Mouse (Mus musculus) urinary bladder, postnatal 10 days (tissue): ENCODE results near the gene Gnpat.

Experiments
- DNase-seq: peaks from one replicate; pipeline ENCODE4 v3.0.0; 2022; ENCODE audit warnings: low spot score

The Gnpat gene

GRCm38 (mm10) chr8:124898251-124898905 lies 35.5 kb downstream of the Gnpat start:
- no peak for DNase-seq

GRCm38 (mm10) chr8:124903198-124903597 lies 40.4 kb downstream of the Gnpat start:
- DNase-seq: no peak

- no peak for DNase-seq
Measured at GRCm38 (mm10) chr8:124905482-124905881, 42.6 kb downstream of the Gnpat start.

- DNase-seq: no peak
Measured at GRCm38 (mm10) chr8:124909936-124910335, 47.1 kb downstream of the Gnpat start.

GRCm38 (mm10) chr8:124910349-124910748 lies 47.5 kb downstream of the Gnpat start:
- DNase-seq: no peak

GRCm38 (mm10) chr8:124911938-124912872 lies 49.4 kb downstream of the Gnpat start:
- DNase-seq: no peak

GRCm38 (mm10) chr8:124914061-124914460 lies 51.2 kb downstream of the Gnpat start:
- DNase-seq: no peak

- DNase-seq: no peak
Measured at GRCm38 (mm10) chr8:124917741-124918484, 55.1 kb downstream of the Gnpat start.

DNA sequence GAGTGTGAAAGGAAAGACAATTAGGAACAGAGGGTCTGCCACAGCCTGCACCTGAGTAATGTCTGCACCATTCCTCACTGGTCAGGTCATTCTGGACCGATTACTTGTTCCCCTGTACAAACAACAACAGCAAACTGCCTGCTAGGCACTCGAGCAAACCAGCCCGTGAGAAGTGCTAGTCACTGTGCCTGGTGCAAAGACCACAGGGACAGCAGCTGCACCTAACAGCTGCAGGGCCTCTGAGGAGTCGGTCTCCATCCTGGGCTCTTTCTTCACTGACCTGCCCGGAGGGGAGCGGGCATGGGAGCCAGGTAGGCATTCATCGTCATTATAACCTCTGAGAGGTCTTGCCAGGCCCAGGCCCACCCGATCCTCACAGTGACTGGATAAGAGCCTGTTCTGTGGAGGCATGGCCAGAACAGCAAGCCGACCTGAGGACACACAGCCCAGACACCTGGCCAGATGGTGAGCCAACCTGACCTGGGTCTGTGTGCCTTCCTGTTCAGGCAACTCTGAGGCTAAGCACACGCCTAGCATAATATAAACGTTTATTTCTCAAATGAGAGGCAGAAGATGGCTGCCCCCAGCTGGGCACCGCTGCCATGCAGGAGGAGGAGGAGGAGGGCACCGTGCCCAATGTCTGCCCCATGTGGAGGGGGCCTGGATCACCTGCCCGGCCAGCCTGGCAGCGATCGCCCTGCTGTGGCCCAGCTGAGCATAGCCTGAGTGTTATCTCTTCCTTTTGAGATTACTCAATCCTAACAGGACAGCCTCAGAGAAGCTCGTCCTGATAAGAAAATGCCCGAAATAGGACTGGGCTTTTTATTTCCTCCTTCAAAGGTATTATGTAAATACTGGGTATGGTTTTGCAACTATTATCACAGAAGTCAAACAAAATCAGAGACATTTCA lies 58.8 kb downstream of the Gnpat start:
- DNase-seq: no peak

GRCm38 (mm10) chr8:124922490-124923089 lies 59.8 kb downstream of the Gnpat start:
- DNase-seq: no peak

- DNase-seq: no peak
Measured at GRCm38 (mm10) chr8:124923971-124924652, 61.3 kb downstream of the Gnpat start.

DNA sequence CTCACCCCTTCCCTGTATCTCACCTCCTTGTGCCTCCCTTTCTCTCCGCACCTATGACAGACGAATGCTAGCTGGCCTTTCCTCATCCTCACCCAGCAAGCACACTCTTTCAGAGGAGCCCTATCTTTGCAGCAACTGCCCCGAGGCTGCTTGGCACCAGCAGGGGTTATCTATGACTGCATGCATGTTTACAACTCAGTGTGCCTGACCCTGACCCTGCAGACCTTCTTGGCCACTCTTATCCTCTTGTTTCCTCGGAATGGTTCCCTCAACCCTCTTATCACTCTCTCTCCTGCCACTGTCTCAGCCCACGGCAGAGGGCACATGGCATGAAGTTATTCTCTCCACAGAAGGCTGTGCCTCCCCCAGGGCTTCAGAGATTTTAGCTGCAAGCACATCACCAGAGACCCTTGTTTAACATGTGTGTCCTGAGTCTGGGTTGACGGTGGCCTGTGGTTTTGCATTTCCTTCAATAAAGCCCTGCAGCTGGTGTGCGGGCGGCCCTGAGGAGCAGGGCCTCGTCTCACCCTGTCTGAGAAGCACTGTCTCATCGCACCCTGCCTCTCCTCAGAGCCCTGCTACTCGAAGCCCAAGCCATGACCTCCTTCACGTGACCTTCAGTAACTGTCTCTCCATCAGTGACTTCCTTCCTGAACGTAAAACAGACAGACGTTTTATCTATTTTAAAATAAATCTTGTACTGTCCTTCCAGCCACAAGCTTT lies 62.9 kb downstream of the Gnpat start:
- DNase-seq: no peak

DNA sequence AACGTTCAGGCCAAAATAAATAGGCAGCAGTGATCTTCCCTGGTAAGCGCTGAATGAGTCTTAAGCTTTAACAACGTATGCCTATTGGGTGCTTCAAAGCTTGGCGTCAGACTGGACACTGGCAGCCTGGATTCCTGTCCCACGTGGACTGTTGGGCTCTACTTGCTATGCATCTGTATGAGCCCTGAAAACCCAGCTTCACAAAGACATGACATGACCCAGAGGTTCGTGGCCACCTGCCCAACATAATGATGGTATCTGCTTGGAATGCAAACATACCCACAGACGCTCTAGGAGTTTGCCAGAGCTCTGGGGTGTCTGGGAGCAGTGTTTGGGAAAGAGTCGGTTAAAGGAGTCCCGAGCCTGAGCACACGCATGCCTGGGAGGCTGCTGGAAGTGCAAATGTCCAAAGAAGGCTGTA lies 63.5 kb downstream of the Gnpat start:
- no peak for DNase-seq

DNA sequence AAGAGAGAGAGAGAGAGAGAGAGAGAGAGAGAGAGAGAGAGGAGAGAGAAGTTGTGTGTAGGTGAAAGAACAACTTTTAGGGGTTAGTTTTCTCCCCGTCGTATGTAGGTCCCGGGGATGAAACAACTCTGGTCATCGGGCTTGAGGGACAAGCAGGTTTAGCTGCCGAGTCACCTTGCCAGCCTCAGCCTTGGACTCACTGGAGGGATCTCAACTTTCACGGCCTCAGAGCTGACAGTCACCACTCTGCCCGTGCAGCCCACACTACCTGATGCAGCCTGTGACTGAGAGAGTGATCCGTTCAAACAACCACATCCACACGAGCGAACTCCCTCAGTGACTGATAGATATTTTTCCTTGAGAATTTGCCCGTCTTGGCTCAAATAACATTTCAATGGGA lies 66.2 kb downstream of the Gnpat start:
- DNase-seq: no peak

DNA sequence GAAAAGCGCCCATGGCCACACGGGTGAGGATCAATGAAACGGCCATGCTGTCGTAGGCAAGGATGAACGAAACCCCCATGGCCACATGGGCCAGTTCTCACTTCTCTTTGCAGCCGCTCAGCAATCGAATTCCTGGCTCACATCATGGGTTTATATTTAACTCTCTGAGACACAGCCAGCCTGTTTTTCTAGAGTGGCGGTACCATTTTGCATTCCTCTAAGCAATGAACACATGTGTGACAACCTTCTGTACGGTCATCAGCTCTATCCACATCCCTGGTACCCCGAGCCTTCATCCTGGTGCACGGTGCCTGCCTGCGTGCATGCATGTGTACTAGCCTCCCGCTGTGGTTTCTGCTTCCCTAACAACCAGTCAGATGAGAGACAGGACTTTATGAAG lies 67.3 kb downstream of the Gnpat start:
- no peak for DNase-seq

- no peak for DNase-seq
Measured at GRCm38 (mm10) chr8:124930649-124931048, 67.8 kb downstream of the Gnpat start.

DNA sequence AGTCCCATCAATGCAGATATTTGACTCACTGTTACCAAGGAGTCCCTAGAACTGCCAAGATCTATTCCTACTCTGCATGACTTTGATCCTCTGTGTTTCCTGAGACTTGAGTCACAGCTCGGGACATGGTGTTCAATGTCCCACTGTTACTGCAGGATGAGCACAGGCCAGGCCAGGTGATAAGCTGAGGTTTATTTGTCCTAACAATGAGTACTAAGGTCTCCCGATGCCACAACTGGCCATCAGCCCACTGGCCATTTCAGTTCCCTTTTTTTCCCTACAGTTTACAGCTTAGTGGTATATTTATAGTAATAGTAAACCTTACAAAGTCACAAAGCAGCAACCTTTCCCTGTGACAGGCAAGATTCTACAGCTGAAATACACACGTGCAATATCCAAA lies 69.6 kb downstream of the Gnpat start:
- no peak for DNase-seq

GRCm38 (mm10) chr8:124935116-124935515 lies 72.3 kb downstream of the Gnpat start:
- no peak for DNase-seq

DNA sequence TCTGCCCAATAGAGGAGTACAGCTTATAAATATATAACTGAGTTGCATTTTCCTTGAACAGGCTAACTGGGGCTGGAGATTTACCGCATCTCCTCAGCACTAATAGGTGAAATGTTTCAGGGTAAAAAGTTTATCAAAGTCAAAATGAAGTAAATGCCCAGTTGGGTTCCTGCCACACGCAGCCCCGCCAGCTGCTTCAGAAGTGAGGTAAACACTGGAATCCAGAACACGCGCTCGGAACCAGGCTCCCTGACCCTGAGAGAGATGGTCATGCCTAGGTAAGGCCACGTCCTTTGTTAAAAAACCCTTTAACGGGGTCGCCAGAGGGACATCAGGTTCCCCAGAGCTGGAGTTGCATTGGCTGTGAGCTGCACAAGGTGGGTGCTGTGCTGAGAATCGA lies 73.9 kb downstream of the Gnpat start:
- no peak for DNase-seq

DNA sequence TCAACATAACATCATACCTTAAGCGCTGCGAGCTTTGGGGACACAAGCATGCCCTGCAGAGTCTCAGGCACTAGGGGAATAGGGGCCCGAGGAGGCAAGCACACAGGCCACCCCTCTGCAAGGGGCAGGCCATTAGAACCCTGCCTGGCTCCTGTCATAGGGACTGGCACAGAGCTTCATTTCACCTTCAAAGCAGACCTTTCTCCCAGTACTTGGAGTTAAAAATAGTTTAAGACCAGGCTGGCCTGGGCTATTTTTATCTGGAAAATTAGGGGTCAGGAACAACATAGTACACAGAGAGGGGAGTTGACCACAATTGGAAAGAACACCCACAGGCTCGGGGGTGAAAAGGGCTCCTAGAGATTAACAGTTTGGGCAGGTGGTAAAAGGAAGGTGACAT lies 74.5 kb downstream of the Gnpat start:
- DNase-seq: no peak
